Mouse (Mus musculus): Measurements from ENCODE around the gene Foxp4. TPM values are rescaled to one million over a fixed set of nuclear protein-coding genes. Genes with fewer than 3 reads are reported as not detected.

The Foxp4 gene
- polyA plus RNA-seq, 1 experiment, result 55.4 TPM

DNA sequence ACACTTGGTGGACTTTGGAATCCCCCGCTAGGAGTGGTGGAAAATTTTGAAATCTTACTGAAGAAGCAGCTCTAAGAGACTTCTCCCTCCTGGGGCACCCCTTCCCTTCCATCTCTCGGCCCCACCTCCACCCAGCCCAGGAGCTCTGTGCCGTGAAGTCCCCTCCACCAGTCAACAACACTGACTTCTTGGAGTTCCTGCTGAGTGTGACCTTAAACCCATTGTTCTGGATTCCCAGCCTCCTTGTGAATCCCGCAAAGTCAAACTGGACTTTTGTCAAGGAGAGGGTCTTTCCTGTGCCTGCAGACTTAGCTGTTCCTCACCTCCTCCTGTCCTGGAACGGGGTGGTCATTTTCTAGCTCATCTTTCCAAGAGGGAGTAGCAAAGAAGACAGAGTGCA is 28.8 kb upstream of the Foxp4 start:
- TF ChIP-seq CTCF (IDR thresholded peaks at IDR 0.05; ENCODE audit: borderline replicate concordance, insufficient read depth, low read depth, low read length) (no peak), POLR2A (IDR thresholded peaks at IDR 0.05; ENCODE audit: borderline replicate concordance, insufficient read depth, low read length) (no peak)
- WGBS, result 54% methylated on average over 5 of the region's 5 CpGs
- Histone ChIP-seq H3K27me3 (ENCODE audit: control insufficient read depth, insufficient read depth, low read length) (no peaks in the 10 kb centered on the region; the same call in 1 of the 2 replicates), H3K4me3 (replicated peaks; ENCODE audit: insufficient read depth, low read depth, low read length) (no peak overlapping the region), H3K27ac (ENCODE audit: insufficient read depth, low read length) (no peak overlapping the region), H3K4me1 (ENCODE audit: control insufficient read depth, insufficient read depth, low read length) (no peaks in the 10 kb centered on the region)
- DNase-seq, result no peak

DNA sequence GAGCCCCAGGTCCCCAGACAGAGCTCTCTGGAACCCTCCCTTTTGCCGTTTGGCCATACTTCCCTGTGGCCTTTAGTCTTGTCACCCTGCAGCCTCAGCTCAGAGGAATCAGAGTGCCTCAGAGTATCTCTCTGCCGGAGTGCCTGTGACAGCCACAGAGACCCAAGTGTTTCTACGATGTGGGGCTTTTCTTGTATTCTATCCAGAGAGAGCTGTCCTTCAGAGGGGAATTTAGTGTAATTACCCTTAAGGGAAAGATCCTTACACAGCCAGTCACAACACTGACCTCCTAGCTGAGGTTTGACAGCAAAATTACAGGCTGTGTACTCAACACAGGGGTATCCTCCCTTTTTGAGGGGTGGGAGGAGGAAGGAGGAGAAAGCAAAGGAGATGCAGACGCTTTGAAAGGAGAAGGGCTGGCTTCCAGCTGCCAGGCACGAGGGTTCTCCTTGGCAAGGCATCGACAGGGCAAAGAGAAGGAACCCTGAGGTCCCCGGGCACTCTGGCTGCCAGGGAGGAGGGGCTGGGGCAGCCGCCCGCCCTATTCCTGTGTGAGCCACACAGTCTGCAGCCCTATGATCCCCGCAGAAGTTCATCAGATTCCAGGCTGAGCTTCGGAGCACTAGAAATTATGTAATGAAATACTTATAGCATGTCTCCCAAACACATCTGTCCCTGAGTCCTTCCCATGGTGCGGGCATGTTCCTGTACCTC is 28.1 kb upstream of the Foxp4 start:
- no peak overlapping the region for H3K4me3 ChIP-seq (replicated peaks; ENCODE audit: insufficient read depth, low read depth, low read length)
- no peaks in the 10 kb centered on the region; the same call in 1 of the 2 replicates for H3K27me3 ChIP-seq (ENCODE audit: control insufficient read depth, insufficient read depth, low read length)
- WGBS, result 12% methylated on average over 12 of the region's 12 CpGs
- DNase-seq, result no peak
- H3K4me1 ChIP-seq (ENCODE audit: control insufficient read depth, insufficient read depth, low read length), result no peaks in the 10 kb centered on the region
- H3K27ac ChIP-seq (ENCODE audit: insufficient read depth, low read length), result no peak overlapping the region
- TF ChIP-seq CTCF (IDR thresholded peaks at IDR 0.05; ENCODE audit: borderline replicate concordance, insufficient read depth, low read depth, low read length) (no peak), POLR2A (IDR thresholded peaks at IDR 0.05; ENCODE audit: borderline replicate concordance, insufficient read depth, low read length) (no peak)

DNA sequence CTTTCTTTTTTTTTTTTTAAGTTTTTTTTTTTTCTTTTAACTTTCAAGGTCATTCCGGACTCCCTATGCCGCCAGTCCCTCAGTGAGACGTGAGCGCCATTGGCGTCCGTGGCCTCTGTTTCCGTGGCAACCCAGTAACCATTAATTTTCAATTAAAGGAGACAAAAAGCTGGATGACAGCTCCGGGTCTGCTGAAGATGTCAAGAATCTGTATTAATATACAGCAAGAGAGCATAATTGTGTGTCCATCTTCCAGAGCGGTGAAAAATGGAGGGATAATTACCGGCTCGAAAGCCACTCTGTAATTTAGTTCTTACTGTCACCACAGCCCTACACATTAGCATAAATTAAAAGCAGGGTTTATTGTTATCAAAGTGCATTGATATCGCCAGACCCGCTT is 27.0 kb upstream of the Foxp4 start:
- no peak for TF ChIP-seq POLR2A (IDR thresholded peaks at IDR 0.05; ENCODE audit: borderline replicate concordance, insufficient read depth, low read length)
- no peak for TF ChIP-seq CTCF (IDR thresholded peaks at IDR 0.05; ENCODE audit: borderline replicate concordance, insufficient read depth, low read depth, low read length)
- H3K27ac ChIP-seq (ENCODE audit: insufficient read depth, low read length), result no peak overlapping the region
- H3K4me1 ChIP-seq (ENCODE audit: control insufficient read depth, insufficient read depth, low read length), result no peaks in the 10 kb centered on the region
- 43% methylated on average over 13 of the region's 13 CpGs for WGBS
- H3K4me3 ChIP-seq (replicated peaks; ENCODE audit: insufficient read depth, low read depth, low read length), result no peak overlapping the region
- H3K27me3 ChIP-seq (ENCODE audit: control insufficient read depth, insufficient read depth, low read length), result no peaks in the 10 kb centered on the region; the same call in 1 of the 2 replicates
- DNase-seq, result no peak

DNA sequence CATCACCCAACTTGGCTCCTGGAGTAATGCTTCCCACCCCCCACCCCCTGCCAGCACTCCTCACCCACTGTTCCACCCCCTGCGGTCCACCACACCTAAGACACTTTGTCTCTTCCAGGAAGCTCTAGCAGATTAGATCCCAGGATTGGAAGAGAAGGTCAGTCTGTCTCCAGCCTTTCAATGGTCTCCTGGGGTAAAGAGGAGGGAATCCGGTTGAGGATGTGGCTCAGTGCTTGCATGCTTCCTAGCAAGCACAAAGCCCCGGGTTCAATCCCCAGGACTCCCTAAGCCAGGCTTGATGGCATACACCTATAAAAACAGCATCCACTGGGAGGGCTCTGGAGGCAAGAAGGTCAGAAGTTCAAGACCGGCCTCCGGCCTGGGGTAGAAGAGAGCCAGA is 26.4 kb upstream of the Foxp4 start:
- TF ChIP-seq CTCF (IDR thresholded peaks at IDR 0.05; ENCODE audit: borderline replicate concordance, insufficient read depth, low read depth, low read length), result no peak
- no peak for TF ChIP-seq POLR2A (IDR thresholded peaks at IDR 0.05; ENCODE audit: borderline replicate concordance, insufficient read depth, low read length)
- no peak overlapping the region for H3K4me3 ChIP-seq (replicated peaks; ENCODE audit: insufficient read depth, low read depth, low read length)
- no peak for DNase-seq
- no peak overlapping the region for H3K27ac ChIP-seq (ENCODE audit: insufficient read depth, low read length)
- no peaks in the 10 kb centered on the region; the same call in 1 of the 2 replicates for H3K27me3 ChIP-seq (ENCODE audit: control insufficient read depth, insufficient read depth, low read length)
- 80% methylated on average over 5 of the region's 5 CpGs for WGBS
- H3K4me1 ChIP-seq (ENCODE audit: control insufficient read depth, insufficient read depth, low read length), result no peaks in the 10 kb centered on the region

DNA sequence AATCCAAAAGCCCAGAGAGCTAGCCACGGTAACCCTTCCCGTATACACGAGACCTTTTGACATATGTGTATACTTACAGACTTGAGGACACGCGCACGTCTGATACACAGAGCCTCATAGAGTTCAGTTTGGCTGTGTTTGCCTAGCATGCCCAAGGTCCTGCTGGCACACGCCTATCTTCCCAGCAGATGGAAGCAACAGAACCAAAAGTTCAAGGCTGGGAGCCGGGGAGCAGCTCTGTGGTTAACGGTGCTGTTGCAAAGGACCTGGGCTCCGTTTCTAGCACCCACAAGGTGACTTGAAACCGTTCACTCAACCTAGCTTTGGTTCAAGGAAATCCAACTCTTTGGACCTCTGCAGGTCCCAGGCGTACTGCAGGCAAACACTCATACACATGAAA is 25.0 kb upstream of the Foxp4 start:
- Histone ChIP-seq H3K27me3 (ENCODE audit: control insufficient read depth, insufficient read depth, low read length) (no peaks in the 10 kb centered on the region; the same call in 1 of the 2 replicates), H3K27ac (ENCODE audit: insufficient read depth, low read length) (no peak overlapping the region), H3K4me3 (replicated peaks; ENCODE audit: insufficient read depth, low read depth, low read length) (no peak overlapping the region), H3K4me1 (ENCODE audit: control insufficient read depth, insufficient read depth, low read length) (no peaks in the 10 kb centered on the region)
- 90% methylated on average over 12 of the region's 12 CpGs for WGBS
- TF ChIP-seq POLR2A (IDR thresholded peaks at IDR 0.05; ENCODE audit: borderline replicate concordance, insufficient read depth, low read length) (no peak), CTCF (IDR thresholded peaks at IDR 0.05; ENCODE audit: borderline replicate concordance, insufficient read depth, low read depth, low read length) (no peak)
- DNase-seq, result no peak

DNA sequence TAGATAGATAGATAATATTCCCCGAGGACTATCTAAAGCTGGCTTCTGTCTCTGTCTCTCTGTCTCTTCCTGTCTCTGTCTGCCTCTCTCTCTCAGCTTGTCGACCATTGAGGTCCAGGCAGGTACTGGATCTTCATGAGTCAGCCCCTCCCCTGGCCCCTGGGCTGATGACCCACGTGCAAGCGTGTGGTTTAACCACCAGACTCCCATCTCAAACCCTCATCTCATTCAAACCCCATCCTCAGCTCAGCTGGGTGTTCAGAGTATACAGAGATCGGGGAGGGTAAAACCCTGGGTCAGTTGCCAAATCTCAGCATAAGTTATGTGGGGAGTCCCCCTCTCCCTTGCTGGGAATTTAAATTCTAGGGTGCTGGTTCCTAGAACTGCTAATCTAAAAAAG is 24.3 kb upstream of the Foxp4 start:
- no peak overlapping the region for H3K27ac ChIP-seq (ENCODE audit: insufficient read depth, low read length)
- H3K4me1 ChIP-seq (ENCODE audit: control insufficient read depth, insufficient read depth, low read length), result no peaks in the 10 kb centered on the region; the same call in 1 of the 2 replicates
- no peaks in the 10 kb centered on the region; the same call in 1 of the 2 replicates for H3K27me3 ChIP-seq (ENCODE audit: control insufficient read depth, insufficient read depth, low read length)
- 79% methylated on average over 5 of the region's 5 CpGs for WGBS
- H3K4me3 ChIP-seq (replicated peaks; ENCODE audit: insufficient read depth, low read depth, low read length), result no peak overlapping the region
- no peak for TF ChIP-seq POLR2A (IDR thresholded peaks at IDR 0.05; ENCODE audit: borderline replicate concordance, insufficient read depth, low read length)
- no peak for TF ChIP-seq CTCF (IDR thresholded peaks at IDR 0.05; ENCODE audit: borderline replicate concordance, insufficient read depth, low read depth, low read length)
- DNase-seq, result no peak

DNA sequence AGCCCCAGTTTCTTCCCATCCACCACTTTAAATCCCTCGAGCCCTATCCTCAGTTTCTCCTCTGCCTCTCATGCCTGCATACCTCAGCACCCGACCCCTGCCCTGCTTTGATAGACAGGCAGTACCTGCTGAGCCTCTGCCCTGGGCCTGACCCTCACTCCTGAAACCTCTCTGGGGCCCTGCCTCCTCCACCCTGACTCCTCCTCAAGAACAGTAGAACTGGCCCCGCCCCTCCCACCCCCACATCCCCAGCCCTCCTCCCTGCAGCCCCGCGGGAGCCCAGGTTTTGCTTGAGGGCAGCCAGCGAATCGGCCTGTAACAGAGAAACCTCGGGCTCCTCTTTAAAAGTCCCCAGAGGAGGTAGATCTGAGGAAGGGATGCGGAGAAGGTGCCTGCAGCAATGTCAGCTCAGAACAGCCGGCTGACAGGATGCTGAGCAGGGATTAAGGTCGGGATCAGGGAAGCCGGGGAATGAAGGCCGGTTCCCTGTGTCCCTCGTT is 22.5 kb upstream of the Foxp4 start:
- WGBS, result 17% methylated on average over 14 of the region's 14 CpGs
- no peak for DNase-seq
- Histone ChIP-seq H3K4me3 (replicated peaks; ENCODE audit: insufficient read depth, low read depth, low read length) (no peak overlapping the region), H3K27ac (ENCODE audit: insufficient read depth, low read length) (no peak overlapping the region), H3K4me1 (ENCODE audit: control insufficient read depth, insufficient read depth, low read length) (no peaks in the 10 kb centered on the region; the same call in 1 of the 2 replicates), H3K27me3 (ENCODE audit: control insufficient read depth, insufficient read depth, low read length) (no peaks in the 10 kb centered on the region; the same call in 1 of the 2 replicates)
- TF ChIP-seq POLR2A (IDR thresholded peaks at IDR 0.05; ENCODE audit: borderline replicate concordance, insufficient read depth, low read length) (no peak), CTCF (IDR thresholded peaks at IDR 0.05; ENCODE audit: borderline replicate concordance, insufficient read depth, low read depth, low read length) (no peak)

DNA sequence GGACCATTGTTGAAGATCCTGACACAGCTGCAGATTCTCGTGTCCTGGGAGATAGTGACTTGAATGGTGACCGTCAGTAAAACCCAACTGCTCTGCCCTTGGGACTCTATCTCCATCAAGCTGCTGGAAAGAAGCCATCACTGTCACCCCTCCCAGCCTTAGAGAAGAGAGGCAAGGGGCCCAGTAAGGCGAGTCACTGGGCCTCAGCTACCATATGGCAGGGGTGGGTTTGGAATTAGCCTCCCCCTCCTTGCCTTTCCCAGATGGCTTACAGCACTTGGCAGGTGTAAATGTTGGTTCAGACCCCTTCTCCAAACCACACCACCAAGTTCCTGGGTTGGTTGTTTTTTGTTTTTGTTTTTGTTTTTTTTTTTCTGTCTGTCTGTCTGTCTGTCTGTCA is 21.7 kb upstream of the Foxp4 start:
- H3K27me3 ChIP-seq (ENCODE audit: control insufficient read depth, insufficient read depth, low read length), result no peaks in the 10 kb centered on the region
- no peaks in the 10 kb centered on the region; the same call in 1 of the 2 replicates for H3K4me1 ChIP-seq (ENCODE audit: control insufficient read depth, insufficient read depth, low read length)
- no peak overlapping the region for H3K27ac ChIP-seq (ENCODE audit: insufficient read depth, low read length)
- DNase-seq, result no peak
- WGBS, result 50% methylated on average over 3 of the region's 3 CpGs
- TF ChIP-seq POLR2A (IDR thresholded peaks at IDR 0.05; ENCODE audit: borderline replicate concordance, insufficient read depth, low read length) (no peak), CTCF (IDR thresholded peaks at IDR 0.05; ENCODE audit: borderline replicate concordance, insufficient read depth, low read depth, low read length) (no peak)
- H3K4me3 ChIP-seq (replicated peaks; ENCODE audit: insufficient read depth, low read depth, low read length), result no peak overlapping the region
